Mouse (Mus musculus) stomach, postnatal 0 days (tissue): ENCODE data around the gene C1qbp.

Experiments used
- CTCF ChIP-seq: IDR thresholded peaks from 2 replicates; pipeline ENCODE4 v1.5.1; 2016; ENCODE audit warnings: antibody characterized with exemption, low read depth, mild to moderate bottlenecking, moderate library complexity
- EP300 ChIP-seq: optimal IDR thresholded peaks from 2 replicates; pipeline ENCODE3; 2016; ENCODE audit warnings: antibody characterized with exemption

- TF ChIP-seq CTCF (no peak), EP300 (no peak)
These were observed 21.9 kb downstream of the C1qbp start for GRCm38 (mm10) chr11:70960786-70961554.
